Mouse (Mus musculus) bone marrow macrophage, adult 2 months (primary cell): ENCODE measurements around the gene Stat6.

ENCODE experiments used
- CTCF ChIP-seq: IDR thresholded peaks from 2 replicates; pipeline ENCODE4 v1.5.1; 2012; ENCODE audit warnings: low read depth, mild to moderate bottlenecking, low read length, moderate library complexity
- POLR2A ChIP-seq: IDR thresholded peaks from 2 replicates; pipeline ENCODE4 v1.6.1; 2012; ENCODE audit warnings: mild to moderate bottlenecking, low read depth, low read length, borderline replicate concordance

DNA sequence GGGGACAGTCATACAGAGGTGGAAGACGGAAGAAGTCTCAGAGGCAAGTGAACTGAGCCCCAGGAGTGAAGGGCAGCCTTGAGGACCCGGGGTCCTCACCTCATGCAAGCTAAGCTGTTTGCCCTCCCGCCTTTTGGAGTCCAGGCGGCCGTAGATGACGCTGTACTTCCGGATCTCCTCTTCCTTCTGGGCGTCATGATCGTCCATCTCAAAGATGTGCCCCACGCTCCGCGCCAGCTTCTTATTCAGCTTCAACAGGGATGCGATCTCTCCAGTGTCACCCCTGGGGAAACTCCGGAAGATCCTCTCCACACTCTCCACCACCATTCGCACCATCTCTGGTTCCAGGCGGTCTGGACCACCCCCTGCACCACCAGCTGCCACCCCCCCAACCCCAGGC is 21.4 kb downstream of the Stat6 start:
- TF ChIP-seq POLR2A = no peak
- no peak for TF ChIP-seq CTCF
